Mouse (Mus musculus): ENCODE measurements at regions not wholly inside any gene's neighbourhood (a gene's known extent, or its start where the extent isn't known, plus 50 kb on each side); places are given as distances from the start of the nearest gene placed in this dataset.
"Not testable (repeated sequence)": the region's sequence is repeated elsewhere in the genome, so short reads cannot be mapped to it uniquely, and the experiment has no call there.

DNA sequence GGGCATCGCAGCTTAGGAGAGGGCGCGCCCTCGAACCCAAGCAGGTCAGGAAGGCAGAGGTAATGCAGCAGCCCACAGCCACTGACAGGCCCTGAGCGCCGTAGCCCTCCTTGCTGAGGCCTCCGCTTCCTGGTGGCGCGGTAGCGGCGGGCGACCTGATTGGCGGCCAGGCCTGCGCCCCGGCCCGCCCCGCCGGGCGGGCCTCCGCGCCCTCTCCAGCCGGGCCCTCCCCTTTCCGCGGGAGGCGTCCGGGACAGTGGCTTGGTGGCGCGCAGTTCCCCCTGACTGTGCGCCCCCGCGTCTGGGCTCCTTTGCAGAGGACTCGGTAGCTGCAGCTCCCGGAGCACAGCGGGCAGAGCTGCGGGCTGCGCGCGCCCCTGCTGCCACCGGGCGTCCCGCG is 242.1 kb downstream of the Gm21863 start:
- not testable (repeated sequence) for ATAC-seq

GRCm38 (mm10) chr12:20196905-20197304 is 242.6 kb downstream of the Gm21863 start:
- ATAC-seq: not testable (repeated sequence)

- ATAC-seq: not testable (repeated sequence)
Observed at GRCm38 (mm10) chr12:20223921-20224320, 269.6 kb downstream of the Gm21863 start.

GRCm38 (mm10) chr12:20226831-20227230 is 272.5 kb downstream of the Gm21863 start:
- ATAC-seq: not testable (repeated sequence)

GRCm38 (mm10) chr12:20227427-20228160 is 273.3 kb downstream of the Gm21863 start:
- not testable (repeated sequence) for ATAC-seq

DNA sequence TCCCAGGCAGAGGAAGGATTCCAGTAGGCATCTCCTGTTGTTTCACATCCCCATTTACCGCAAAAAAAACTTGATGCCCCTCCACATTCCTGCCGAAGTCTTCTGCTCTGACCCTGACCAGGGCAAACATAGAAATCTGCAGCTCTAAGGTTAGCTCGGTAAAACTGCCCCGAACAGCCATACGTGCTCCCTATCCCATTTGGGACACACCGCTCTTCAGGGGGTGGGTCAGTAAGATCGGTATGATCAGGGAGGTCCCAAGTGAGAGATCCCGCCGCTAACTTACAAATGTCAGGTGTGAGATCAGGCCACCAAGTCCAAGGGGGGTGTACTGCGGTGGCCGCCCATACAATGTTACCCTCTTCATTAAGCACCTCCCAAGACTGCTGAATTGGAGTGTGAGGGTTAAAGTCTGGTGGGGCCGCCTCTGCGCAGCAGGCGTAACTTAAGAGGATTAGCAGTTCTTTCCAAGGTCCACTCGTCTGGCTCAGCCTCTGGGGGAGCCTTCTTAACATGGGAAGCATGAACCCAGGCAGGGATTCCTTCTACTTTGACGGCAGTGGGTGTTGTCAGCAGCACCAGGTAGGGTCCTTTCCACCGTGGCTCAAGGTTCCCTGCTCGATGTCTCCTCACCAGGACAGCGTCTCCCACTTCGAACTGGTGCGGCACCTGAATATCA is 274.2 kb downstream of the Gm21863 start:
- not testable (repeated sequence) for ATAC-seq

GRCm38 (mm10) chr12:20229441-20229840 is 275.1 kb downstream of the Gm21863 start:
- ATAC-seq: not testable (repeated sequence)

DNA sequence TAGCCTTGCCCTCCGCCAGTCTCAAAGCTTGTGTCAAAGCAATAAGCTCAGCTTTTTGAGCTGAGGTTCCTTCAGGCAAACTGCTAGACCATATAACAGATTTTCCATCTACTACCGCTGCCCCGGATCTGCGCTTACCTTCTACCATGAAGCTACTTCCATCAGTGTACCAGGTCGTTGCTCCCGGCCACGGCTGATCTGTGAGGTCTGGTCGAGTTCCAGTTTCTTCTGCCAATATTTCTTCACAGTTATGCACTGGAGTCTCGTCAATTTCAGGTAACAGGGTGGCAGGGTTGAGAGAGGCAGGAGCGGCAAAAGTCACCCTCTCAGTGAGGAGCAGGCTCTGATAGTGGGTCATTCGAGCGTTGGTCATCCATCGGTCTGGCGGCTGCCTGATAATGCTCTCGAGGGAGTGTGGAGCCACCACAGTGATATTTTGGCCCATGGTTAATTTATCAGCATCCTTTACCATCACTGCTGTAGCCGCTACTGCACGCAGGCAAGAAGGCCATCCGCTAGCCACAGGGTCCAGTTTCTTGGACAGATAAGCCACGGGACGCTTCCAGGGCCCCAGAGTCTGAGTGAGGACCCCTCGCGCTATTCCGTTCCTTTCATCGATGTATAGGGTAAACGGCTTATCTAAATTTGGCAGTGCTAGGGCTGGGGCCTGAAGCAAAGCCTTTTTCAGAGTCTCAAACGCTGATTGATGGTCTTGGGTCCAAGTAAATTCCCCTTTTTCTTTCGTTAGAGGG is 276.0 kb downstream of the Gm21863 start:
- no peak for ATAC-seq

DNA sequence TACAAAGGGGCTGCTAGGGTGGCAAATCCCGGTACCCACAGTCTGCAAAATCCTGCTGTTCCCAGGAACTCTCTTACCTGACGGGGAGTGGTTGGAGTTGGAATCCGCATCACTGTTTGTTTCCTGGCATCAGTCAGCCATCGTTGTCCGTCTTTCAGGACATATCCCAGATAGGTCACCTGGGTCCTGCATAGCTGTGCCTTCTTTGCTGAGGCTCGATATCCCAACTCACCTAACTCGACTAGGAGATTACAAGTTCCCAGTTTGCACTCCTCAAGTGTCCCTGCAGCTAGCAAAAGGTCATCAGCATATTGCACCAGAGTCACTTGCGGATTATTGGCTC is 276.6 kb downstream of the Gm21863 start:
- no peak for ATAC-seq

DNA sequence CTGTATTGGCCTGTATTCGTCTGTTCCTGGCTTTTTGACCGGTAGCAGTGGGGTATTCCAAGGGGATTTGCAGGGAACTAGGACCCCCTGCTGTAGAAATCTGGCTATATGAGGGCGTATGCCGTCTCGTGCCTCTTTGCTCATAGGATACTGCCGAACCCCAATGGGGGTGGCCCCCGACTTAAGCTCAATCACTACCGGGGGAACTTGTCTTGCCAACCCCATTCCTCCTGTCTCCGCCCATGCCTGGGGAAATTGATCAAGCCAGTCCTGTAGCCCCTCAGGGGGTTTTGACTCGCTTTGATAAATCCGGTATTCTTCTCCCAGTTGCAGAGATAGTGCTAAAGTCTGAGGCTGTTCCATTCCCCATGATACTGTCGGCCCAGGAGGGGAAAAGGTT is 277.2 kb downstream of the Gm21863 start:
- ATAC-seq: no peak

- peak; percentile 14 for ATAC-seq
Observed at GRCm38 (mm10) chr12:20231986-20232541, 277.8 kb downstream of the Gm21863 start.

DNA sequence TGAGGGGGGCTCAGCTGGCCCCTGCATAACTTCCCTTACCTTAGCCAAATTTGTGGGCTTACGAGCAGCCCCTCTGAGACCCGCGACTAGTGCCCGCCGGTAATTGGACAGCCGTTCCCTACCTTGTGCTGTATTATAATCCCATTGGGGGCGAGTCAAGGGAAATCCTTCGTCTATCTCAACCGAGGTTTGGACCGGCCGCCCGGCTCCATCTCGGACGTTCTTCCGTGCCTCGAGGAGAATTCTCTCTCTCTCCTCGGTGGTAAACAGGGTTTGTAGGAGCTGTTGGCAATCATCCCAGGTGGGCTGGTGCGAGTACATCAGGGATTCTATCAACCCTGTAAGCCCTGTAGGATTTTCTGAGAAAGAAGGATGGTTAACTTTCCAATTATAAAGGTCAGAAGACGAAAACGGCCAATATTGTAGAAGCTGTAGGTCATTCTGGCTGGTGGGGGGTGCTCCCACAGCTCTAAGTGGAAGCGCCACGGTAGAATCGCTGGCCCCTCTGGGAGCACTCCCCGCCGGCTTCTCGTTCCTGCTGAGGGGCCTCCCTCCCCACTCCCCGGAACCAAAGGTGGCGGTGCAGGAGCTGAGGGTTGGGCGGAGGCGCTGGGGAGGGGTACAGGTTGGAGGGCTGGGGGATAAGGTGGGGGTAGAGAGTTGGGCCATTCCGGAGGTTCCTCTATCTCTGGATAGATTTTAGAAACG is 278.6 kb downstream of the Gm21863 start:
- no peak for ATAC-seq

GRCm38 (mm10) chr12:20233454-20233831 is 279.1 kb downstream of the Gm21863 start:
- no peak for ATAC-seq

DNA sequence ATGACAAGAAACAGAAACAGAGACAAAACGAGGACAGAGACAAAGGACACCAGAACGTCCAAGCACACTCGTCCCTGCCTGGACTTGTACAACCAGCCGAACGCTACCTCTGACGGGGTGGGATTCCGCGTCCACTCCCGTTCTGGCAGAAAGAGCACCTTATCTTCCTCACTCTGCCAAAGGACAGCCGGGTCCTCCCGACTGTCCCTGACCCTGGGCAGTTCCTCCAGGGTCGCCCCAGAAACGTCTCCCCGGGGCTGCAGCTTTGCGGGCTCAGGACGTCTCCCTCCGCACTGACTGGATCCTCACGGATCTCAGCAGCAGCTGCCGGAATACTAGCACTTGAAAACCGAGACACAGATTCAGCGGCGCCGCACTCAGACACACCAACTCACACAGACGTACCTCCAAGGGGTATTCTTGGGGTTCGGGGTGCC is 279.6 kb downstream of the Gm21863 start:
- ATAC-seq: no peak
